ENCODE assay signal across 22 mouse cellular contexts in genomic region chr12:111046866-111047265, GRCm38 (mm10). TPM values are rescaled to one million over a fixed set of nuclear protein-coding genes. Genes with fewer than 3 reads are reported as not detected.
DNase-seq lines count a peak whose midpoint lies in the region; ATAC-seq and TF ChIP-seq lines count a peak whose summit lies in the region.
"Had no signal": no experiment of that assay in that cellular context is flagged by ENCODE, and none has a peak within 500 bp of the region (broad histone marks: within the 10 kb centered on the region; RNA-seq: fewer than 3 reads in every experiment).

No protein-coding gene starts in this region.

- H3K27me3 ChIP-seq in C2C12 (ENCODE audit: control insufficient read depth, insufficient read depth, insufficient read length) (no peaks in the 10 kb centered on the region), myocyte (ENCODE audit: control insufficient read depth, insufficient read depth, insufficient read length) (no peaks in the 10 kb centered on the region)
- H3K27me3 ChIP-seq: embryonic facial prominence, embryonic 12.5 days; forebrain, embryonic 13.5 days; forebrain, embryonic 15.5 days; Patski had no signal

- no peak for DNase-seq in frontal cortex, postnatal 36 days (ENCODE audit: low spot score in 2 of 2)
- no peak for DNase-seq in kidney, adult 11 months
- DNase-seq: adrenal gland, adult 8-10 months; adrenal gland, postnatal 14 days; adrenal gland, postnatal 36 days; B cell, adult 2 months; cerebellum, adult 11 months; cerebellum, adult 18-20 months; cerebellum, adult 8-10 months; cerebellum, adult 9-11 months; cerebellum, postnatal 14 days; cerebellum, postnatal 36 days; forebrain, postnatal 0 days had no signal

- H3K36me3 ChIP-seq in C2C12 (ENCODE audit: control insufficient read depth, insufficient read depth) (peaks cover 11% of the 10 kb centered on the region), myocyte (ENCODE audit: control insufficient read depth, insufficient read depth) (no peaks in the 10 kb centered on the region)
- H3K36me3 ChIP-seq: forebrain, embryonic 15.5 days had no signal

- H3K4me2 ChIP-seq in myocyte (ENCODE audit: low read depth): no peak overlapping the region
- H3K4me2 ChIP-seq: embryonic facial prominence, embryonic 12.5 days; forebrain, embryonic 13.5 days; forebrain, embryonic 15.5 days had no signal

- no peak overlapping the region for H3ac ChIP-seq in C2C12 (ENCODE audit: control insufficient read depth, insufficient read length, low read depth)
- no peak overlapping the region for H3ac ChIP-seq in myocyte (ENCODE audit: control insufficient read depth, insufficient read length)

- H3K79me2 ChIP-seq in C2C12 (ENCODE audit: control insufficient read depth, insufficient read depth) (peaks cover 99% of the 10 kb centered on the region), myocyte (ENCODE audit: control insufficient read depth, insufficient read depth) (peaks cover 100% of the 10 kb centered on the region)

- peaks cover 62% of the 10 kb centered on the region for H3K79me3 ChIP-seq in C2C12 (ENCODE audit: low read depth)

- ATAC-seq in frontal cortex, adult (ENCODE audit: low TSS enrichment): peak; percentile 70; the same call in 1 of the 2 replicates
- ATAC-seq: activated CD4-positive, CD25-positive, alpha-beta regulatory T cell, adult 4 months; forebrain, embryonic 13.5 days; forebrain, embryonic 15.5 days; forebrain, postnatal 0 days; Patski had no signal

- no peak for TF ChIP-seq POLR2A in myocyte (IDR thresholded peaks at IDR 0.05; ENCODE audit: insufficient read length, low read depth)

- no peak for TF ChIP-seq CTCF in C2C12 (IDR thresholded peaks at IDR 0.05; ENCODE audit: control insufficient read depth, insufficient read depth, insufficient read length)

- H3K4me3 ChIP-seq in C2C12 (ENCODE audit: insufficient read depth, poor library complexity, severe bottlenecking): no peak overlapping the region
- no peak overlapping the region for H3K4me3 ChIP-seq in myocyte
- H3K4me3 ChIP-seq: embryonic facial prominence, embryonic 10.5 days; embryonic facial prominence, embryonic 12.5 days; forebrain, embryonic 13.5 days; forebrain, embryonic 15.5 days had no signal

TF ChIP-seq in C2C12, 6 proteins besides CTCF, POLR2A, EP300 and RAD21:
- no peak for TF ChIP-seq FOSL1 (IDR thresholded peaks at IDR 0.05; ENCODE audit: insufficient read depth, low read length, poor library complexity, severe bottlenecking)
- TF ChIP-seq MAX (IDR thresholded peaks at IDR 0.05): no peak
- TF ChIP-seq CEBPB (IDR thresholded peaks at IDR 0.05; ENCODE audit: low read depth): no peak
- no peak for TF ChIP-seq USF1 (IDR thresholded peaks at IDR 0.05; ENCODE audit: low read depth)
- peak; percentile 47 for TF ChIP-seq MYOD1 (IDR thresholded peaks at IDR 0.05; ENCODE audit: control insufficient read depth, insufficient read length, low read depth)

TF ChIP-seq in myocyte, 11 proteins besides CTCF, POLR2A, EP300 and RAD21:
- peak; percentile 36 to 84 (median 65) for TF ChIP-seq MYOD1 (IDR thresholded peaks at IDR 0.05; ENCODE audit: control insufficient read depth in 1 of 3, insufficient read length in 2 of 3, low read depth in 2 of 3)
- TF ChIP-seq TCF12 (IDR thresholded peaks at IDR 0.05; ENCODE audit: insufficient read depth, poor library complexity, severe bottlenecking): peak; percentile 7
- TF ChIP-seq CEBPB (IDR thresholded peaks at IDR 0.05; ENCODE audit: insufficient read depth, poor library complexity, severe bottlenecking): no peak

RNA-seq across cellular contexts. Expression of gene Rcor1, which starts 7.7 kb away (rescaled TPM):
- polyA plus RNA-seq in C2C12 (2012; fragmentation: generic; extraction: Trizol) (7.7 TPM), myocyte (2012; fragmentation: generic; extraction: Trizol) (9.4 TPM)
